Mouse (Mus musculus) forebrain, embryonic 16.5 days (tissue): Measurements from ENCODE around the gene Nudt21. TPM values are rescaled to one million over a fixed set of nuclear protein-coding genes. Genes with fewer than 3 reads are reported as not detected.

Experiments used
- ATAC-seq: fragments of 200-750 bp; cut with Nextera tagmentation; 2 replicates; pipeline ENCODE4 v1.8.0; 2017; ENCODE audit warnings: mild to moderate bottlenecking, moderate library complexity
- H3K27ac ChIP-seq: fragments of 300-500 bp; sonication (generic); 2 replicates; pipeline ENCODE4 v1.5.1; 2014; ENCODE audit warnings: low read length, control low read depth
- H3K27me3 ChIP-seq: fragments of 300-500 bp; sonication (generic); replicated peaks from 2 replicates; pipeline ENCODE4 v1.6.1; 2014; ENCODE audit warnings: low read length; ENCODE audit not compliant: control insufficient read depth, insufficient read depth
- H3K36me3 ChIP-seq: fragments of 300-500 bp; sonication (generic); 2 replicates; pipeline ENCODE4 v1.6.1; 2014; ENCODE audit not compliant: control insufficient read depth, insufficient read depth
- H3K4me1 ChIP-seq: fragments of 300-500 bp; sonication (generic); replicated peaks from 2 replicates; pipeline ENCODE4 v1.6.1; 2014; ENCODE audit warnings: low read length; ENCODE audit not compliant: control insufficient read depth, insufficient read depth
- H3K4me2 ChIP-seq: fragments of 300-500 bp; sonication (generic); 2 replicates; pipeline ENCODE4 v1.6.1; 2014; ENCODE audit warnings: mild to moderate bottlenecking, low read length, control low read depth
- H3K4me3 ChIP-seq: fragments of 300-500 bp; sonication (generic); replicated peaks from 2 replicates; pipeline ENCODE4 v1.5.1; 2014; ENCODE audit warnings: mild to moderate bottlenecking, low read length, control low read depth
- H3K9ac ChIP-seq: fragments of 300-500 bp; sonication (generic); replicated peaks from 2 replicates; pipeline ENCODE4 v1.6.1; 2014; ENCODE audit warnings: low read depth, low read length, control low read depth
- H3K9me3 ChIP-seq: fragments of 300-500 bp; sonication (generic); 2 replicates; pipeline ENCODE4 v1.6.1; 2016; ENCODE audit warnings: low read length; ENCODE audit not compliant: control insufficient read depth
- WGBS: fragments of 180-500 bp; shearing (Covaris S2); extraction: QIAGEN DNeasy Blood & Tissue Kit; methylation state at CpG from one replicate; pipeline ENCODE4 v1.1.7; 2014; 5-methylcytosine and 5-hydroxymethylcytosine counted together
- polyA plus RNA-seq: library from polyadenylated mRNA; unstranded; fragments of >200 nt; fragmentation: Nextera tagmentation; extraction: Ambion mirVana; gene quantifications from 2 replicates; pipeline ENCODE4 v1.2.1, GENCODE M21; 2015

Nudt21 gene
- polyA plus RNA-seq, 1 experiment from 2014 or later: 116 TPM

GRCm38 (mm10) chr8:93968293-93968692 lies 68.5 kb downstream of the Nudt21 start:
- ATAC-seq: peak; percentile 17; the same call in 1 of the 2 replicates
- no peak overlapping the region for H3K27ac ChIP-seq
- 75% methylated on average over 6 of the region's 6 CpGs for WGBS

More at GRCm38 (mm10) chr8:93968293-93968692, 68.5 kb downstream of the Nudt21 start:
- Histone ChIP-seq H3K4me3 (no peak overlapping the region), H3K4me2 (no peak overlapping the region), H3K36me3 (peaks cover 41% of the 10 kb centered on the region), H3K4me1 (no peaks in the 10 kb centered on the region), H3K27me3 (no peaks in the 10 kb centered on the region), H3K9ac (no peak overlapping the region), H3K9me3 (no peaks in the 10 kb centered on the region)

Other genes starting within 250 kb of the Nudt21 start
- 174 and 187 TPM in 2 replicates for gene Gnao1, start 227.1 kb downstream of the Nudt21 start, polyA plus RNA-seq
- gene Amfr, start 24.2 kb downstream of the Nudt21 start, polyA plus RNA-seq: 63.5 and 64.4 TPM in 2 replicates
- gene Ogfod1, start 167 bp upstream of the Nudt21 start, polyA plus RNA-seq: 16.7 and 20.8 TPM in 2 replicates
- 19.8 and 21.0 TPM in 2 replicates for gene Bbs2, start 61.9 kb upstream of the Nudt21 start, polyA plus RNA-seq
- gene Mt4, start 100.2 kb upstream of the Nudt21 start, polyA plus RNA-seq: not detected in 2 replicates
- gene Mt3, start 115.6 kb upstream of the Nudt21 start, polyA plus RNA-seq: 191 and 212 TPM in 2 replicates
- 30.4 and 42.4 TPM in 2 replicates for gene Mt2, start 135.6 kb upstream of the Nudt21 start, polyA plus RNA-seq
- gene Mt1, start 142.1 kb upstream of the Nudt21 start, polyA plus RNA-seq: 75.0 and 96.2 TPM in 2 replicates
- 63.8 and 66.7 TPM in 2 replicates for gene Nup93, start 177.5 kb upstream of the Nudt21 start, polyA plus RNA-seq